Mouse (Mus musculus) intestine, postnatal 0 days (tissue): ENCODE measurements around the gene Actg1. TPM values are rescaled to one million over a fixed set of nuclear protein-coding genes. Genes with fewer than 3 reads are reported as not detected.
A peak's percentile ranks its signal among the peaks of the same experiment; 100 is the strongest.

ENCODE experiments used
- ATAC-seq: fragments of 200-750 bp; cut with Nextera tagmentation; 2 replicates; pipeline ENCODE4 v1.8.0; 2017; ENCODE audit warnings: mild to moderate bottlenecking, moderate TSS enrichment, moderate library complexity
- H3K27ac ChIP-seq: fragments of 300-500 bp; sonication (generic); 2 replicates; pipeline ENCODE4 v1.5.1; 2014; ENCODE audit warnings: mild to moderate bottlenecking, low read depth, low read length, moderate library complexity
- H3K27me3 ChIP-seq: fragments of 300-500 bp; sonication (generic); replicated peaks from 2 replicates; pipeline ENCODE4 v1.6.1; 2014; ENCODE audit warnings: low read length, mixed read lengths; ENCODE audit not compliant: control insufficient read depth, insufficient read depth
- H3K36me3 ChIP-seq: fragments of 300-500 bp; sonication (generic); 2 replicates; pipeline ENCODE4 v1.6.1; 2014; ENCODE audit warnings: mild to moderate bottlenecking, moderate library complexity; ENCODE audit not compliant: control insufficient read depth, insufficient read depth
- H3K4me1 ChIP-seq: fragments of 300-500 bp; sonication (generic); replicated peaks from 2 replicates; pipeline ENCODE4 v1.6.1; 2014; ENCODE audit warnings: antibody characterized with exemption, low read length, mixed read lengths; ENCODE audit not compliant: control insufficient read depth, insufficient read depth
- H3K4me2 ChIP-seq: fragments of 300-500 bp; sonication (generic); replicated peaks from 2 replicates; pipeline ENCODE4 v1.6.1; 2014; ENCODE audit warnings: low read depth, mild to moderate bottlenecking, moderate library complexity
- H3K4me3 ChIP-seq: fragments of 300-500 bp; sonication (generic); 2 replicates; pipeline ENCODE4 v1.5.1; 2014; ENCODE audit warnings: low read depth, low read length
- H3K9ac ChIP-seq: fragments of 300-500 bp; sonication (generic); 2 replicates; pipeline ENCODE4 v1.6.1; 2014; ENCODE audit warnings: mild to moderate bottlenecking, low read depth, low read length
- H3K9me3 ChIP-seq: fragments of 300-500 bp; sonication (generic); 2 replicates; pipeline ENCODE4 v1.6.1; 2016; ENCODE audit warnings: mixed run types; ENCODE audit not compliant: control insufficient read depth
- CTCF ChIP-seq: sonication (generic); IDR thresholded peaks from 2 replicates; pipeline ENCODE4 v1.5.1; 2016; ENCODE audit warnings: low read depth, mild to moderate bottlenecking, control low read depth, antibody characterized with exemption, moderate library complexity
- WGBS: fragments of 180-500 bp; shearing (Covaris S2); extraction: QIAGEN DNeasy Blood & Tissue Kit; methylation state at CpG from one replicate; pipeline ENCODE4 v1.1.7; 2014; 5-methylcytosine and 5-hydroxymethylcytosine counted together
- polyA plus RNA-seq: library from polyadenylated mRNA; unstranded; fragments of >200 nt; fragmentation: Nextera tagmentation; extraction: Ambion mirVana; gene quantifications from 2 replicates; pipeline ENCODE4 v1.2.1, GENCODE M21; 2015

Gene Actg1
- polyA plus RNA-seq, 1 experiment from 2014 or later, result 1,513 TPM

DNA sequence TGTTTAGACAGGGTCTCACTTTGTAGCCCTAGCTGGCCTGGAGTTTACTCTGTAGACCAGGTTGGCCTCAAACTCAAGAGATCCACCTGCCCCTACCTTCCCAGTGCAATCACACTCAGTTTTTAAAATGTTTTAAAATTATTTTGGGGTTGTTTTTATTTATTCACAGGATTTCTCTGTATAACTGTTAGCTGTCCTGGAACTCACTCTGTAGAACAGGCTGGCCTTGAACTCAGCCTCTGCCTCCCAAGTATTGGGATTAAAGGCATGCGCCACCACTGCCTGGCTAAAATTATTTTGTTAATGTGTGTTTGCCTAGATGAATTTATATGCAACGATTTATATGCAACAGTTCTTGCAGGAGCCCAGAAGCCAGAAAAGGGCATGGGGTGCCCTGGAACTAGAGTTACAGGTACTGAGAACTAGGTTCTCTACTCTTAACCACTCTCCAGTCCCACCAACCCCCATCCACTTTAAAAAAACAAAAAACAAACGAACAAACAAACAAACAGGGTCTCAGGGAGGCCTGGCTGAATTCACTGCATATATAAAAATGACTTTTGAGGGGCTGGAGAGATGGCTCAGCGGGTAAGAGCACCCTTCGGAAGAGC, 3.9 kb downstream of the Actg1 start:
- Histone ChIP-seq H3K9me3 (no peaks in the 10 kb centered on the region), H3K4me3 (no peak overlapping the region), H3K27me3 (no peaks in the 10 kb centered on the region), H3K9ac (no peak overlapping the region), H3K27ac (peak overlapping the region; percentile 24), H3K4me1 (no peaks in the 10 kb centered on the region), H3K4me2 (peak overlapping the region; percentile 48; the same call in 1 of the 2 replicates), H3K36me3 (peaks cover 14% of the 10 kb centered on the region)
- no peak for ATAC-seq
- WGBS, result 45% methylated on average over 5 of the region's 5 CpGs
- TF ChIP-seq CTCF, result no peak

- no peak overlapping the region for H3K9ac ChIP-seq
- peak overlapping the region; percentile 24 for H3K27ac ChIP-seq
- no peak for TF ChIP-seq CTCF
Measured at GRCm38 (mm10) chr11:120343519-120344309, 4.6 kb downstream of the Actg1 start.

DNA sequence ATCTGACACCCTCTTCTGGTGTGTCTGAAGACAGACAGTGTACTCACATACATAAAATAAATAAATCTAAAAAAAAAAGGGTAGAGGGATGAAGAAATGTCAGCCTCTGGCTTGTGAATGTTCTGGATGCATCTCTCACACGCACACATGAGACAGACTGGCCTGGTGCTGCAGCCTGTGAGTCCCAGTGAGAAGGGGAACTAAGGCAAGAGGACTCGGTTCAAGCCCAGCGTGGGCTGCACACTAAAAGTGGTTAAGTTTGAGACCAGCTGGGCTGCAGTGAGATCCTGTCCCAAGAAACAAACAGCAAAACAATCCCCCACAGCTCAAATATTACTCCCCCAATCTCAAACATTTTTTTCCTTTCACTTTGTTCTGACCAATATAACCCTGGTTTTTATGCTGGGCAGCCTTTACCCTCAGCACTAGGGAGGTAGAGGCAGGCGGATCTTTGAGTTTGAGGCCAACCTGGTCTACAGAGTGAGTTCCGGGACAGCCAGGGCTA, 5.6 kb downstream of the Actg1 start:
- Histone ChIP-seq H3K9ac (no peak overlapping the region), H3K27ac (no peak overlapping the region), H3K9me3 (no peaks in the 10 kb centered on the region), H3K27me3 (no peaks in the 10 kb centered on the region), H3K4me1 (no peaks in the 10 kb centered on the region), H3K36me3 (peaks cover 14% of the 10 kb centered on the region), H3K4me3 (no peak overlapping the region), H3K4me2 (no peak overlapping the region)
- no peak for TF ChIP-seq CTCF
- WGBS, result 89% methylated on average over 5 of the region's 5 CpGs
- ATAC-seq, result no peak

More at GRCm38 (mm10) chr11:120343519-120344309, 4.6 kb downstream of the Actg1 start:
- H3K27me3 ChIP-seq, result no peaks in the 10 kb centered on the region
- H3K4me2 ChIP-seq, result no peak overlapping the region
- no peaks in the 10 kb centered on the region for H3K9me3 ChIP-seq
- 41% methylated on average over 5 of the region's 5 CpGs for WGBS
- no peaks in the 10 kb centered on the region for H3K4me1 ChIP-seq
- peaks cover 14% of the 10 kb centered on the region for H3K36me3 ChIP-seq
- ATAC-seq, result no peak
- no peak overlapping the region for H3K4me3 ChIP-seq

GRCm38 (mm10) chr11:120341661-120342060, 6.7 kb downstream of the Actg1 start:
- H3K9ac ChIP-seq, result no peak overlapping the region
- H3K27ac ChIP-seq, result no peak overlapping the region
- TF ChIP-seq CTCF, result no peak
- H3K27me3 ChIP-seq, result no peaks in the 10 kb centered on the region
- ATAC-seq, result no peak
- H3K9me3 ChIP-seq, result no peaks in the 10 kb centered on the region
- no peak overlapping the region for H3K4me3 ChIP-seq
- no peak overlapping the region for H3K4me2 ChIP-seq
- 96% methylated on average over 4 of the region's 4 CpGs for WGBS
- H3K4me1 ChIP-seq, result no peaks in the 10 kb centered on the region
- peaks cover 12% of the 10 kb centered on the region for H3K36me3 ChIP-seq

DNA sequence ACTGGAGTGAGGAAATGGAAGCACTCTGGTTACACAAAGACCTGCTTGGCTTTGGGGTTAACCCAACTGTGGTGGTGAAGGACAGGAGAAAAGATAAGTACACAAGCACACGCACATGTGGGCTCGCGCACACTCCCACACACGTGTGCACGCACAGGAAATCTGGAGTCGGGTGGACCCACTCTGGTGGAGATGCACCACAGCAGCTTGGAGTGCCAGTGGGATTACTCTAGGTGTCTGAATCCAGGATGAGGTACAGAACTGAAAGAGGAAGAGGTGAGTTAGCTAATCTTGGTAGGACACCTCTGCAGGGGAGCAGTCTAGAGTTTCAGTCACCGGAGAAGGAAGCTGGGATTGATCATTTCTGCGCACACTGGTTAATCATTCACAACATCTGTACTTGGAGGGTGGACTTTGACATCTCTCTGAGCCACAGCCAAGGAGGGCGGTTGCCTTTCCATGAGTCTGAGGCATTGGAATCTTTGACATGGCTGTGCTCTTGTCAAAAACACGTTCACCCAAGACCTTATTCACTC, 8.3 kb downstream of the Actg1 start:
- no peak overlapping the region for H3K9ac ChIP-seq
- no peaks in the 10 kb centered on the region for H3K4me1 ChIP-seq
- peaks cover 4% of the 10 kb centered on the region for H3K36me3 ChIP-seq
- no peaks in the 10 kb centered on the region for H3K27me3 ChIP-seq
- TF ChIP-seq CTCF, result no peak
- peak overlapping the region; percentile 85 for H3K27ac ChIP-seq
- peak overlapping the region; percentile 52 for H3K4me2 ChIP-seq
- H3K9me3 ChIP-seq, result no peaks in the 10 kb centered on the region
- peak; percentile 86 for ATAC-seq
- WGBS, result 40% methylated on average over 10 of the region's 10 CpGs
- peak overlapping the region; percentile 17; the same call in 1 of the 2 replicates for H3K4me3 ChIP-seq

GRCm38 (mm10) chr11:120338786-120339185, 9.6 kb downstream of the Actg1 start:
- Histone ChIP-seq H3K27ac (no peak overlapping the region), H3K4me2 (no peak overlapping the region), H3K36me3 (no peaks in the 10 kb centered on the region), H3K4me1 (no peaks in the 10 kb centered on the region), H3K9me3 (no peaks in the 10 kb centered on the region), H3K27me3 (no peaks in the 10 kb centered on the region), H3K4me3 (no peak overlapping the region), H3K9ac (no peak overlapping the region)
- 78% methylated on average over 3 of the region's 3 CpGs for WGBS
- no peak for TF ChIP-seq CTCF
- no peak for ATAC-seq
